Mouse (Mus musculus) layer of hippocampus, postnatal 25 days (tissue): ENCODE measurements around the gene Map3k12. TPM values are rescaled to one million over a fixed set of nuclear protein-coding genes. Genes with fewer than 3 reads are reported as not detected.

Experiments used
- DNase-seq, 2 experiments: peaks; one replicate each; pipeline ENCODE4 v3.0.0; 2022; ENCODE audit warnings: mixed read lengths in 2 of 2, low spot score in 1 of 2; ENCODE audit errors: extremely low spot score in 1 of 2
- total RNA-seq, 2 experiments: library from RNA; stranded (reverse); gene quantifications; 2 replicates each; pipeline ENCODE4 v1.2.3; 2021

Gene Map3k12
- total RNA-seq, 2 experiments from 2014 or later, result 94.0 to 102 TPM

GRCm38 (mm10) chr15:102505073-102505769 lies 11.6 kb downstream of the Map3k12 start:
- no peak for DNase-seq

- DNase-seq, result no peak
These were observed 12.7 kb downstream of the Map3k12 start for GRCm38 (mm10) chr15:102503924-102504782.

- no peak for DNase-seq
These were observed 13.4 kb downstream of the Map3k12 start, which contains the start of gene Gm10337 for GRCm38 (mm10) chr15:102503447-102503846. Gm10337 (plus strand) TSS chr15:102503722.

GRCm38 (mm10) chr15:102502254-102502840 lies 14.5 kb downstream of the Map3k12 start:
- no peak for DNase-seq

GRCm38 (mm10) chr15:102501084-102501814 lies 15.6 kb downstream of the Map3k12 start:
- no peak for DNase-seq

- DNase-seq, result no peak
These were observed 16.4 kb downstream of the Map3k12 start for GRCm38 (mm10) chr15:102500479-102500878.

- no peak for DNase-seq
These were observed 17.0 kb downstream of the Map3k12 start for GRCm38 (mm10) chr15:102499851-102500250.

- no peak for DNase-seq
These were observed 17.5 kb downstream of the Map3k12 start for GRCm38 (mm10) chr15:102499370-102499769.

- no peak for DNase-seq
These were observed 18.5 kb downstream of the Map3k12 start for GRCm38 (mm10) chr15:102498322-102498721.

- no peak for DNase-seq
These were observed 29.2 kb downstream of the Map3k12 start for GRCm38 (mm10) chr15:102487664-102488063.

GRCm38 (mm10) chr15:102485853-102486252 lies 31.0 kb downstream of the Map3k12 start:
- DNase-seq, result no peak

GRCm38 (mm10) chr15:102483136-102483535 lies 33.7 kb downstream of the Map3k12 start:
- no peak for DNase-seq

GRCm38 (mm10) chr15:102474520-102474919 lies 42.3 kb downstream of the Map3k12 start:
- no peak for DNase-seq

GRCm38 (mm10) chr15:102473246-102473645 lies 43.6 kb downstream of the Map3k12 start:
- DNase-seq, result no peak

- DNase-seq, result no peak
These were observed 45.1 kb downstream of the Map3k12 start for GRCm38 (mm10) chr15:102471727-102472126.

- no peak for DNase-seq
These were observed 45.6 kb downstream of the Map3k12 start for GRCm38 (mm10) chr15:102471295-102471645.

GRCm38 (mm10) chr15:102470605-102471294 lies 46.1 kb downstream of the Map3k12 start:
- DNase-seq, result peak; percentile 61 to 81

- DNase-seq, result peak; percentile 81 to 93
These were observed 46.7 kb downstream of the Map3k12 start, which contains the start of gene Pcbp2 for GRCm38 (mm10) chr15:102470183-102470604. Pcbp2 (plus strand) TSS chr15:102470539.

- no peak for DNase-seq
These were observed 48.0 kb downstream of the Map3k12 start for GRCm38 (mm10) chr15:102468675-102469370.
